Mouse (Mus musculus): ENCODE measurements around the gene Gm15737.

GRCm38 (mm10) chr6:92874854-92875253 is 5.7 kb downstream of the Gm15737 start:
- no peak for TF ChIP-seq POLR2A (IDR thresholded peaks at IDR 0.05; ENCODE audit: control insufficient read depth, low read depth, low read length)
- TF ChIP-seq CTCF (IDR thresholded peaks at IDR 0.05; ENCODE audit: control insufficient read depth, insufficient read depth, insufficient replicate concordance, low read depth, low read length) = no peak

Measured in testis, adult 2 months (tissue).